Mouse (Mus musculus) midbrain, embryonic 11.5 days (tissue): Measurements from ENCODE around the gene Ddi2. TPM values are rescaled to one million over a fixed set of nuclear protein-coding genes. Genes with fewer than 3 reads are reported as not detected.

Source experiments
- ATAC-seq: fragments of 200-750 bp; cut with Nextera tagmentation; 2 replicates; pipeline ENCODE4 v1.8.0; 2017; ENCODE audit warnings: moderate TSS enrichment, moderate library complexity; ENCODE audit not compliant: low FRiP score
- DNase-seq: peaks from one replicate; pipeline ENCODE4 v3.0.0; 2015; ENCODE audit warnings: low spot score; ENCODE audit errors: missing footprints
- H3K27ac ChIP-seq: fragments of 300-500 bp; sonication (generic); 2 replicates; pipeline ENCODE4 v1.5.1; 2014; ENCODE audit warnings: low read depth, low read length
- H3K27me3 ChIP-seq: fragments of 300-500 bp; sonication (generic); 2 replicates; pipeline ENCODE4 v1.6.1; 2014; ENCODE audit warnings: mild to moderate bottlenecking, low read length, moderate library complexity, mixed read lengths; ENCODE audit not compliant: control insufficient read depth, insufficient read depth
- H3K36me3 ChIP-seq: fragments of 300-500 bp; sonication (generic); 2 replicates; pipeline ENCODE4 v1.6.1; 2014; ENCODE audit warnings: mild to moderate bottlenecking, low read length, moderate library complexity, mixed read lengths; ENCODE audit not compliant: control insufficient read depth, insufficient read depth
- H3K4me1 ChIP-seq: fragments of 300-500 bp; sonication (generic); 2 replicates; pipeline ENCODE4 v1.6.1; 2014; ENCODE audit warnings: low read length; ENCODE audit not compliant: control insufficient read depth, insufficient read depth
- H3K4me2 ChIP-seq: fragments of 300-500 bp; sonication (generic); 2 replicates; pipeline ENCODE4 v1.6.1; 2014; ENCODE audit warnings: mild to moderate bottlenecking, moderate library complexity
- H3K4me3 ChIP-seq: fragments of 300-500 bp; sonication (generic); 2 replicates; pipeline ENCODE4 v1.5.1; 2014; ENCODE audit warnings: low read depth, low read length
- H3K9ac ChIP-seq: fragments of 300-500 bp; sonication (generic); 2 replicates; pipeline ENCODE4 v1.6.1; 2014; ENCODE audit warnings: low read length
- H3K9me3 ChIP-seq: fragments of 300-500 bp; sonication (generic); 2 replicates; pipeline ENCODE4 v1.6.1; 2016; ENCODE audit warnings: low read length; ENCODE audit not compliant: control insufficient read depth
- WGBS: fragments of 180-500 bp; shearing (Covaris S2); extraction: QIAGEN DNeasy Blood & Tissue Kit; methylation state at CpG from one replicate; pipeline ENCODE4 v1.1.7; 2014; 5-methylcytosine and 5-hydroxymethylcytosine counted together
- polyA plus RNA-seq: library from polyadenylated mRNA; unstranded; fragments of >200 nt; fragmentation: Nextera tagmentation; extraction: Ambion mirVana; gene quantifications from 2 replicates; pipeline ENCODE4 v1.2.1, GENCODE M21; 2014

The Ddi2 gene
- polyA plus RNA-seq, 1 experiment from 2014 or later = 18.1 TPM

DNA sequence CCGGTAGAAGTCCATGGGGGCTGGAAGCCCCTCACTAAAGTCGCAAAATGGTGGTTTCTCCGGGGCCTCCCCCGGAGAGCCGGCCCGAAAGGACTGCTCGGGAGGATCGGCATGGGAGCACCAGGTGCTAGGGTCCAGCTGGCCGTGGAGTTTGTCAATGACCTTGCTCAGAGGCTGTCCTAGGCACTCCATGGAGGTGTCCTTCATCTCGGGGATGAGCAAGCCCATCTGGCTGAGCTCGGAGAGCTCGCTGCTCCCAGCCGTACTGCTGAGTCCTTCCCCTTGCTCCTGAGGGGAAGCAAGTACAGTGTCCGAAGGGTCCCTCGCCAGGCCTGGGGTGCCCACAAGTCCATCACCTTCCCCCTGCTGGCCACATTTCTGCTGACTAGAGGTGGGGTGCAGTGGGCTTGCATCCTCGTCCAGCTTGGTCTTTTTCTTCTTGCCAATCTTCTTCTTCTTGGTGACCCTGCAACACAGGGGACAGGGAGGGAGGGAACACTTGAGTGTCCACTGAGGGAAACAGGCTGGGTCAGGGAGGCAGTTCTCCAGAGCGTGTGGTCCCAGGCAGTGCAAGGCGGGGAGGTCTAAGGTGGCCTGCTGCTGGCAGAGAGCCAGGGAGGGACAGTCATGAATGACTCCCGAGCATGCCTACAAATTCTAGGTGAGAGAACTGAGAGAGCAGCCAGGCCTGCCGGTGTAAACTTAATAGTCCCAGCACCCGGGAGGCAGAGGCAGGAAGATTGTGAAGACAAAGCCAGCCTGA lies 90.9 kb downstream of the Ddi2 start:
- Histone ChIP-seq H3K36me3 (peaks cover 30% of the 10 kb centered on the region), H3K4me2 (no peak overlapping the region)
- DNase-seq = no peak

DNA sequence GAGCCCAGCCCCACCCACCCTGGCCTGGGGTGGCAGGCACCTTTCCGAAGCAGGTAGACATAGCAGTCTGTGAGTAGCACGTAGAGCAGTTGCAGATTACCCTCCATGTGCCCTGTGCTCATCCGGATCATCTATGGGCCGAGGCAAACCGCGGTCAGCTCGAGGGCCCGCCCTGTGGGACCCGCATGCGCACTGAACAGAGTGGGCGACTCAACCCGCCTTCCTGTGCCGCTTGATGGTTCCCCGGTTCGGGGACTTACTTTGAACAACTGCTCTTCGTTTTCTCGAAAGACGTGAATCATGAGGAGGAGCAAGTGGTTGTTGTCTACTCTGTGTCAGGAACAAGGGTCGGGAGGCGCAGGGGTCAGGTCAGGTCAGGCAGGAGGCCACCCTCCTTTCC lies 92.0 kb downstream of the Ddi2 start:
- WGBS = 94% methylated on average over 20 of the region's 20 CpGs
- Histone ChIP-seq H3K9ac (no peak overlapping the region), H3K27ac (no peak overlapping the region), H3K4me3 (no peak overlapping the region), H3K27me3 (no peaks in the 10 kb centered on the region), H3K4me2 (no peak overlapping the region), H3K4me1 (no peaks in the 10 kb centered on the region), H3K36me3 (peaks cover 32% of the 10 kb centered on the region), H3K9me3 (no peaks in the 10 kb centered on the region)
- no peak for DNase-seq
- no peak for ATAC-seq

More for the DNA sequence above, 90.9 kb downstream of the Ddi2 start:
- Histone ChIP-seq H3K4me3 (no peak overlapping the region), H3K27me3 (no peaks in the 10 kb centered on the region), H3K4me1 (no peaks in the 10 kb centered on the region), H3K9ac (no peak overlapping the region), H3K9me3 (no peaks in the 10 kb centered on the region), H3K27ac (no peak overlapping the region)
- WGBS = 95% methylated on average over 21 of the region's 21 CpGs
- ATAC-seq = no peak

- Histone ChIP-seq H3K4me3 (no peak overlapping the region), H3K27ac (no peak overlapping the region), H3K36me3 (peaks cover 33% of the 10 kb centered on the region), H3K4me1 (no peaks in the 10 kb centered on the region), H3K4me2 (no peak overlapping the region), H3K9me3 (no peaks in the 10 kb centered on the region), H3K27me3 (no peaks in the 10 kb centered on the region), H3K9ac (no peak overlapping the region)
- 91% methylated on average over 11 of the region's 11 CpGs for WGBS
- DNase-seq (no peak), ATAC-seq (no peak)
Observed at GRCm38 (mm10) chr4:141630021-141630420, 93.2 kb downstream of the Ddi2 start.

DNA sequence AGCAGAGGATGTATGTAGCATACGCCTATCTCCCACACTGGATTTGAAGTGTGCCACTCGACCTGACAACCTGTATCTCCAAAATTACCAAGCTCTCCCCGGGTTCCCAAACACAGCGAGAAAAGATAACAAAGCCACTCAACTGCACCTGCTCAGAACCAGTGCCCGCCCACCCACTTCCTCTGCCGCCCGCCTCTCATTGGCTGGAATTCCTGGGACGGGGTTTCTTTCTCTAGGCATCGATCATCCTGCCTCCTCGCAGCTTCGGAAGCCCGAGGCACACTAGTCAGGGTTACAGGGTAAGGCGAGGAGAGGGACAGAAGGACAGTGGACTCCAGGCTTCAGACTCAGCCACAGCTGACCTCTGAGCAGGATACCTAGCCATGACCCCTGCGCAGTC lies 94.6 kb downstream of the Ddi2 start:
- WGBS = 89% methylated on average over 14 of the region's 14 CpGs
- Histone ChIP-seq H3K9me3 (no peaks in the 10 kb centered on the region), H3K27me3 (no peaks in the 10 kb centered on the region), H3K9ac (no peak overlapping the region), H3K4me1 (no peaks in the 10 kb centered on the region), H3K4me2 (no peak overlapping the region), H3K27ac (no peak overlapping the region), H3K36me3 (peaks cover 33% of the 10 kb centered on the region), H3K4me3 (no peak overlapping the region)
- no peak for ATAC-seq
- no peak for DNase-seq

Other genes starting within 250 kb of the Ddi2 start
- 15.7 and 17.1 TPM in 2 replicates for gene Spen, start 184.8 kb downstream of the Ddi2 start, polyA plus RNA-seq
- 20.0 and 21.2 TPM in 2 replicates for gene Fblim1, start 117.3 kb downstream of the Ddi2 start, polyA plus RNA-seq
- 0.48 and 0.59 TPM in 2 replicates for gene Tmem82, start 104.8 kb downstream of the Ddi2 start, polyA plus RNA-seq
- gene Slc25a34, start 99.6 kb downstream of the Ddi2 start, polyA plus RNA-seq = not detected in 2 replicates
- gene Plekhm2, start 58.5 kb downstream of the Ddi2 start, polyA plus RNA-seq = 2.4 and 3.0 TPM in 2 replicates
- 0.11 and 1.4 TPM in 2 replicates for gene Rsc1a1, start 37.8 kb downstream of the Ddi2 start, polyA plus RNA-seq
- not detected in 2 replicates for gene Agmat, start 23.3 kb upstream of the Ddi2 start, polyA plus RNA-seq
- gene Dnajc16, start 67.5 kb upstream of the Ddi2 start, polyA plus RNA-seq = 4.7 and 5.4 TPM in 2 replicates
- gene Casp9, start 70.2 kb upstream of the Ddi2 start, polyA plus RNA-seq = 17.8 and 18.6 TPM in 2 replicates
- gene Cela2a, start 102.7 kb upstream of the Ddi2 start, polyA plus RNA-seq = not detected in 2 replicates
- gene Ctrc, start 122.9 kb upstream of the Ddi2 start, polyA plus RNA-seq = not detected in 2 replicates
- 34.7 and 36.3 TPM in 2 replicates for gene Efhd2, start 151.5 kb upstream of the Ddi2 start, polyA plus RNA-seq